Mouse (Mus musculus) heart, postnatal 0 days (tissue): ENCODE measurements at regions not wholly inside any gene's neighbourhood (a gene's known extent, or its start where the extent isn't known, plus 50 kb on each side); places are given as distances from the start of the nearest gene placed in this dataset.

Experiments used
- CTCF ChIP-seq: IDR thresholded peaks from 2 replicates; pipeline ENCODE4 v1.5.1; 2016; ENCODE audit warnings: antibody characterized with exemption, control low read depth, low read depth
- EP300 ChIP-seq: IDR thresholded peaks from 2 replicates; pipeline ENCODE4 v1.6.1; 2016; ENCODE audit warnings: antibody characterized with exemption, low read depth

DNA sequence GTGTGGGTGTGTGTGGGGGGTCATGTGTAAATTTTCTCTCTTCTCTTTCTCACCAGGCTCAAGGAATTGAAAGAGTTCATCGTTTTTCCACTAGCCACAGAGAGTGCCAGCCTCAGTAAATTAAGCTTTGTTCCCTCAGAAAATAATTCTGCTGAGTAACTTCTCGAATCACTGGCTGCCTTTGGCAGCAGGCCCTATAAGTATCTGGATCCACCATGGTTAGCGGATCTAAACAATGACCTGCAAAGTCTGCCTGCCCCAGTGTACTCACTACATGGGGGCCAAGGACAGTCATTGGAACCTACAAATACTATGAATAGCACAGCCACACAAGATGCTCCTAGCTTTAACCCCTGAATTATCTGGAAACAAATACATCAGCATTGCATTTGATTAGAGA lies 90.8 kb downstream of the Manea start:
- TF ChIP-seq CTCF, result no peak
- no peak for TF ChIP-seq EP300
